Mouse (Mus musculus) megakaryocyte, embryonic 14.5 days (primary cell): ENCODE data around the gene Trim5.
"Not testable (repeated sequence)": the region's sequence is repeated elsewhere in the genome, so short reads cannot be mapped to it uniquely, and the experiment has no call there.

Experiments used
- FLI1 ChIP-seq: IDR thresholded peaks from 2 replicates; pipeline ENCODE4 v1.6.1; 2012; ENCODE audit warnings: low read length, inconsistent platforms, mixed read lengths
- GATA1 ChIP-seq: IDR thresholded peaks from 3 replicates; pipeline ENCODE4 v1.6.1; 2012; ENCODE audit warnings: mixed read lengths, low read length, inconsistent platforms, borderline replicate concordance

GRCm38 (mm10) chr7:104329171-104329570 lies 41.3 kb upstream of the Trim5 start, which contains the start of gene Trim34b:
- not testable (repeated sequence) for TF ChIP-seq FLI1, GATA1
